Mouse (Mus musculus) liver, embryonic 14.5 days (tissue): ENCODE results near the gene Zmat3. TPM values are rescaled to one million over a fixed set of nuclear protein-coding genes. Genes with fewer than 3 reads are reported as not detected.
A peak's percentile ranks its signal among the peaks of the same experiment; 100 is the strongest.

Experiments
- ATAC-seq: fragments of 200-750 bp; cut with Nextera tagmentation; 2 replicates; pipeline ENCODE4 v1.8.0; 2017; ENCODE audit warnings: moderate number of reproducible peaks, mild to moderate bottlenecking, moderate library complexity; ENCODE audit not compliant: insufficient read depth
- DNase-seq, 3 experiments: peaks; one replicate each; pipeline ENCODE4 v3.0.0-alpha.2; 2012 to 2013; ENCODE audit warnings: low read depth in 3 of 3, low spot score in 3 of 3
- H3K27ac ChIP-seq: fragments of 300-500 bp; sonication (generic); 2 replicates; pipeline ENCODE4 v1.5.1; 2014; ENCODE audit warnings: moderate library complexity, mild to moderate bottlenecking, control low read depth, inconsistent platforms
- H3K27me3 ChIP-seq: fragments of 300-500 bp; sonication (generic); 2 replicates; pipeline ENCODE4 v1.6.1; 2014; ENCODE audit warnings: mild to moderate bottlenecking, low read length, moderate library complexity; ENCODE audit not compliant: control insufficient read depth, insufficient read depth
- H3K36me3 ChIP-seq: fragments of 300-500 bp; sonication (generic); replicated peaks from 2 replicates; pipeline ENCODE4 v1.6.1; 2014; ENCODE audit warnings: low read depth; ENCODE audit not compliant: control insufficient read depth, insufficient read depth
- H3K4me1 ChIP-seq, 2 experiments: fragments of 200-500 bp in 1 of 2; fragments of 300-500 bp in 1 of 2; sonication (generic) in 1 of 2; replicated peaks; 2 replicates each; pipeline ENCODE4 v1.6.1; 2012 to 2014; ENCODE audit warnings: antibody characterized with exemption in 1 of 2, inconsistent platforms in 1 of 2, low read length in 1 of 2; ENCODE audit not compliant: control insufficient read depth in 2 of 2, insufficient read depth in 2 of 2
- H3K4me2 ChIP-seq: fragments of 300-500 bp; sonication (generic); 2 replicates; pipeline ENCODE4 v1.6.1; 2014; ENCODE audit warnings: low read depth, mild to moderate bottlenecking, control low read depth, moderate library complexity
- H3K4me3 ChIP-seq, 2 experiments: fragments of 200-500 bp in 1 of 2; fragments of 300-500 bp in 1 of 2; sonication (generic) in 1 of 2; 2 replicates each; pipeline ENCODE4 v1.5.1; 2012 to 2014; ENCODE audit warnings: low read depth in 2 of 2, low read length in 2 of 2, mild to moderate bottlenecking in 2 of 2, control low read depth in 1 of 2, inconsistent platforms in 1 of 2, moderate library complexity in 1 of 2; ENCODE audit not compliant: insufficient read depth in 1 of 2
- H3K9ac ChIP-seq: fragments of 300-500 bp; sonication (generic); replicated peaks from 2 replicates; pipeline ENCODE4 v1.6.1; 2014; ENCODE audit warnings: mild to moderate bottlenecking, control low read depth, moderate library complexity
- H3K9me3 ChIP-seq: fragments of 300-500 bp; sonication (generic); 2 replicates; pipeline ENCODE4 v1.6.1; 2016; ENCODE audit warnings: low read length, mixed read lengths; ENCODE audit not compliant: control insufficient read depth
- CTCF ChIP-seq: IDR thresholded peaks from 2 replicates; pipeline ENCODE4 v1.5.1; 2016; ENCODE audit warnings: antibody characterized with exemption, low read depth, control low read depth
- EP300 ChIP-seq: IDR thresholded peaks from 2 replicates; pipeline ENCODE4 v1.6.1; 2016; ENCODE audit warnings: antibody characterized with exemption, low read depth
- WGBS: fragments of 180-500 bp; shearing (Covaris S2); extraction: QIAGEN DNeasy Blood & Tissue Kit; methylation state at CpG from one replicate; pipeline ENCODE4 v1.1.7; 2014; ENCODE audit not compliant: insufficient replicate concordance; 5-methylcytosine and 5-hydroxymethylcytosine counted together
- polyA plus RNA-seq, 2 experiments: library from polyadenylated mRNA; depleted of rRNA in 1 of 2; stranded (reverse) in 1 of 2; unstranded in 1 of 2; fragments of >200 nt; fragmentation: Nextera tagmentation in 1 of 2; extraction: Ambion mirVana in 1 of 2; gene quantifications; 2 replicates each; pipeline versions ENCODE4 v1.2.1 to v1.2.3; 2012 to 2014

Gene Zmat3
- polyA plus RNA-seq, 2 experiments = 0.42 to 0.74 TPM

- TF ChIP-seq CTCF = no peak
- TF ChIP-seq EP300 = no peak
- peak; percentile 41; the same call in 1 of the 2 replicates for ATAC-seq
Observed at GRCm38 (mm10) chr3:32364841-32365545, 821 bp downstream of the Zmat3 start.

GRCm38 (mm10) chr3:32364195-32364594 lies 1.6 kb downstream of the Zmat3 start:
- Histone ChIP-seq H3K4me3 (no peak overlapping the region), H3K27me3 (peaks cover 18% of the 10 kb centered on the region), H3K4me2 (0 out of 2 replicates have a peak overlapping the region, but pooled peaks have one; percentile 13), H3K4me1 (peaks cover 0 to 8% of the 10 kb centered on the region in 2 experiments; a peak in 3 of 4 replicates), H3K36me3 (no peaks in the 10 kb centered on the region), H3K9ac (no peak overlapping the region), H3K27ac (no peak overlapping the region), H3K9me3 (no peaks in the 10 kb centered on the region)
- no peak for DNase-seq
- ATAC-seq = no peak
- 61% methylated on average over 4 of the region's 4 CpGs for WGBS
- no peak for TF ChIP-seq CTCF
- no peak for TF ChIP-seq EP300

More at GRCm38 (mm10) chr3:32364841-32365545, 821 bp downstream of the Zmat3 start:
- peak overlapping the region; percentile 56 to 78 for H3K4me3 ChIP-seq
- H3K36me3 ChIP-seq = no peaks in the 10 kb centered on the region
- H3K9ac ChIP-seq = peak overlapping the region; percentile 60
- peaks cover 18% of the 10 kb centered on the region for H3K27me3 ChIP-seq
- WGBS = 4% methylated on average over 47 of the region's 54 CpGs
- peak overlapping the region; percentile 92 for H3K4me2 ChIP-seq
- H3K9me3 ChIP-seq = no peaks in the 10 kb centered on the region
- H3K4me1 ChIP-seq = peaks cover 0 to 8% of the 10 kb centered on the region in 2 experiments; a peak in 3 of 4 replicates
- no peak for DNase-seq
- H3K27ac ChIP-seq = no peak overlapping the region

- H3K9ac ChIP-seq = no peak overlapping the region
- peaks cover 0 to 5% of the 10 kb centered on the region in 2 experiments; a peak in 3 of 4 replicates for H3K4me1 ChIP-seq
- no peak overlapping the region for H3K4me3 ChIP-seq
- DNase-seq (no peak), ATAC-seq (no peak)
- no peak overlapping the region for H3K4me2 ChIP-seq
- WGBS = 56% methylated on average over 6 of the region's 6 CpGs
- no peak overlapping the region for H3K27ac ChIP-seq
- no peaks in the 10 kb centered on the region for H3K9me3 ChIP-seq
- peaks cover 11% of the 10 kb centered on the region for H3K27me3 ChIP-seq
- H3K36me3 ChIP-seq = no peaks in the 10 kb centered on the region
- TF ChIP-seq CTCF (no peak), EP300 (no peak)
Observed at GRCm38 (mm10) chr3:32361221-32361620, 4.6 kb downstream of the Zmat3 start.

- no peak for ATAC-seq
- Histone ChIP-seq H3K9me3 (no peaks in the 10 kb centered on the region), H3K4me3 (no peak overlapping the region), H3K27me3 (no peaks in the 10 kb centered on the region), H3K9ac (no peak overlapping the region), H3K4me2 (no peak overlapping the region), H3K36me3 (no peaks in the 10 kb centered on the region), H3K27ac (no peak overlapping the region), H3K4me1 (no peaks in the 10 kb centered on the region)
- WGBS = 77% methylated on average over 6 of the region's 6 CpGs
- DNase-seq = no peak
- TF ChIP-seq EP300 (no peak), CTCF (no peak)
Observed at GRCm38 (mm10) chr3:32347881-32348280, 17.9 kb downstream of the Zmat3 start.

- no peak overlapping the region for H3K27ac ChIP-seq
- no peaks in the 10 kb centered on the region for H3K9me3 ChIP-seq
- DNase-seq (no peak), ATAC-seq (no peak)
- H3K9ac ChIP-seq = no peak overlapping the region
- H3K4me3 ChIP-seq = no peak overlapping the region
- H3K4me2 ChIP-seq = no peak overlapping the region
- H3K36me3 ChIP-seq = no peaks in the 10 kb centered on the region
- no peaks in the 10 kb centered on the region for H3K27me3 ChIP-seq
- TF ChIP-seq CTCF = no peak
- no peaks in the 10 kb centered on the region for H3K4me1 ChIP-seq
- WGBS = 64% methylated on average over 11 of the region's 11 CpGs
Observed at GRCm38 (mm10) chr3:32345249-32345648, 20.6 kb downstream of the Zmat3 start.
